Mouse (Mus musculus) testis, adult 2 months (tissue): ENCODE measurements at regions not wholly inside any gene's neighbourhood (a gene's known extent, or its start where the extent isn't known, plus 50 kb on each side); places are given as distances from the start of the nearest gene placed in this dataset.
A peak's percentile ranks its signal among the peaks of the same experiment; 100 is the strongest.

ENCODE experiments used
- H3K27ac ChIP-seq: fragments of 200-500 bp; 2 replicates; pipeline ENCODE4 v1.5.1; 2012; ENCODE audit warnings: low read depth, low read length; ENCODE audit not compliant: control insufficient read depth, insufficient read depth
- H3K27me3 ChIP-seq: fragments of 200-500 bp; 2 replicates; pipeline ENCODE4 v1.6.1; 2012; ENCODE audit warnings: mild to moderate bottlenecking, low read length, moderate library complexity; ENCODE audit not compliant: control insufficient read depth, insufficient read depth
- H3K36me3 ChIP-seq: fragments of 200-500 bp; 2 replicates; pipeline ENCODE4 v1.6.1; 2012; ENCODE audit warnings: mild to moderate bottlenecking, low read length; ENCODE audit not compliant: control insufficient read depth, insufficient read depth
- H3K4me1 ChIP-seq: fragments of 200-500 bp; 2 replicates; pipeline ENCODE4 v1.6.1; 2012; ENCODE audit warnings: low read length; ENCODE audit not compliant: control insufficient read depth, insufficient read depth
- H3K4me3 ChIP-seq: fragments of 200-500 bp; 2 replicates; pipeline ENCODE4 v1.5.1; 2012; ENCODE audit warnings: low read depth, mild to moderate bottlenecking, low read length, moderate library complexity, mixed read lengths; ENCODE audit not compliant: control insufficient read depth
- CTCF ChIP-seq: fragments of 200-500 bp; IDR thresholded peaks from 2 replicates; pipeline ENCODE4 v1.5.1; 2012; ENCODE audit warnings: low read depth, mild to moderate bottlenecking, inconsistent platforms, low read length, moderate library complexity; ENCODE audit not compliant: control insufficient read depth, insufficient read depth, insufficient replicate concordance
- POLR2A ChIP-seq: fragments of 200-500 bp; IDR thresholded peaks from 2 replicates; pipeline ENCODE4 v1.6.1; 2012; ENCODE audit warnings: low read depth, mild to moderate bottlenecking, inconsistent platforms, low read length, moderate library complexity; ENCODE audit not compliant: control insufficient read depth

DNA sequence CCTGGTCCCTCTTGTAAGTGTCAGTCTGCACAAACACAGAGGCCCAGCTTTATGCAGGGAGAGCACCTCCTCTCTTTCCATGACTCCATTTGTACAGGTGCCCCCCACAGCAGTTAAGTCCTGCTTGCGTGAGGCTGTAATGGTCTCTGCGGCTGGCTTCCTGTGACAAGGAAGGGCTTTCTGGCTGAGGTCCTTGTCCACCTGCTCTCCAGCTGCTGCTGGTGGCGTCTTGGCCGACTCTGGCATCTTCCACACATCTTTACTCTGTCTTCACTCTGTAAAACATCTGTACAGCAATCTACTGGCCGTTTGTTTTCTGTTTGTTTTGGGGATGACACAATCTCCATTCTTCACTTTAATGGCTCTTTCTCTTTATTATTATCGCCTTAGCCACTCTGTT, 60.8 kb downstream of the Rpusd4 start:
- H3K27ac ChIP-seq = no peak overlapping the region
- H3K27me3 ChIP-seq = no peaks in the 10 kb centered on the region
- no peak overlapping the region for H3K4me3 ChIP-seq
- TF ChIP-seq CTCF (no peak), POLR2A (no peak)
- H3K4me1 ChIP-seq = no peaks in the 10 kb centered on the region
- H3K36me3 ChIP-seq = no peaks in the 10 kb centered on the region

DNA sequence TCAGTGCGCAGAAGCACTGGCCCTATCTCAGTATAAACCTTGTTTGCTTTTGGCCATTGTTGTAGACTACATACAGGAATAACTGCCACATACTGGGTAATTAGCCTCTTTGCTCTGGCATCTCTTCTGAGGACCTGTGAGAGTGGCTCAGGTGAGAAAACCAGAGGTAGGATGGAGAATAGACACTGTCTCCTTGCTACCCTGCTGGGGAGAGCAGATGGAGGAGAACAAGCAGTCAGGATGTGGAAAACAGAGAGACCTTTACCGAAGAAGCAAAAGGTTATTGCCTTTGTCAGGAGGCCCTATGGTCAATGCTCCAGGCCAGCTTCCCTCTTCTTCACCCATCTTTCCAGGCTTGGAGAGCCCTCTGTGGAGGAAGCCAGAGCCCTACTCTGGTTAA, 62.7 kb downstream of the Rpusd4 start:
- Histone ChIP-seq H3K27ac (no peak overlapping the region), H3K4me3 (no peak overlapping the region), H3K27me3 (no peaks in the 10 kb centered on the region), H3K36me3 (no peaks in the 10 kb centered on the region), H3K4me1 (no peaks in the 10 kb centered on the region)
- no peak for TF ChIP-seq CTCF
- TF ChIP-seq POLR2A = no peak

DNA sequence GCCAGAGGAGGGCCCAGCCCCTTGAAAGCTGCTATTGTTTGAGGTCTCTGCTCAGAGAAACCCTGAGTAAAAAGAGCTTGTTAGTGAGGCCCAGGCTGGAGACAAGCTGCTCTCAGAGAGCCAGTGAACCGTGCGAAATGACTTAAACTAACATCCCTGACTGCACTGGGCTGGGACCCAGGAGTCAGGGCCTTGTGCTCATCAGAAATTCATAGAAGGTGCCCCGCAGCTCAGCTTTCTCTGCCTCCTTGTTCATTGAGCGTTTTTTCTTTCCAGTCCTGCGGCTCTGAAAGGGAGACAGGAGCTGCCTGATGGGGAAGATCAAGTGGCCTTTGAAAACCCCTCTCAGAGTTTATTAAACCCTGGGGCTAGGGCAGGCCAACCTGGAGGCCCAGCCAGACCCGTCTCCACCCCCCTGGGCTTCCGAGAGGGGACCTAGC, 63.6 kb downstream of the Rpusd4 start:
- no peak overlapping the region for H3K27ac ChIP-seq
- no peaks in the 10 kb centered on the region for H3K27me3 ChIP-seq
- TF ChIP-seq CTCF = no peak
- TF ChIP-seq POLR2A = no peak
- no peak overlapping the region for H3K4me3 ChIP-seq
- no peaks in the 10 kb centered on the region for H3K36me3 ChIP-seq
- H3K4me1 ChIP-seq = peaks cover 3% of the 10 kb centered on the region

DNA sequence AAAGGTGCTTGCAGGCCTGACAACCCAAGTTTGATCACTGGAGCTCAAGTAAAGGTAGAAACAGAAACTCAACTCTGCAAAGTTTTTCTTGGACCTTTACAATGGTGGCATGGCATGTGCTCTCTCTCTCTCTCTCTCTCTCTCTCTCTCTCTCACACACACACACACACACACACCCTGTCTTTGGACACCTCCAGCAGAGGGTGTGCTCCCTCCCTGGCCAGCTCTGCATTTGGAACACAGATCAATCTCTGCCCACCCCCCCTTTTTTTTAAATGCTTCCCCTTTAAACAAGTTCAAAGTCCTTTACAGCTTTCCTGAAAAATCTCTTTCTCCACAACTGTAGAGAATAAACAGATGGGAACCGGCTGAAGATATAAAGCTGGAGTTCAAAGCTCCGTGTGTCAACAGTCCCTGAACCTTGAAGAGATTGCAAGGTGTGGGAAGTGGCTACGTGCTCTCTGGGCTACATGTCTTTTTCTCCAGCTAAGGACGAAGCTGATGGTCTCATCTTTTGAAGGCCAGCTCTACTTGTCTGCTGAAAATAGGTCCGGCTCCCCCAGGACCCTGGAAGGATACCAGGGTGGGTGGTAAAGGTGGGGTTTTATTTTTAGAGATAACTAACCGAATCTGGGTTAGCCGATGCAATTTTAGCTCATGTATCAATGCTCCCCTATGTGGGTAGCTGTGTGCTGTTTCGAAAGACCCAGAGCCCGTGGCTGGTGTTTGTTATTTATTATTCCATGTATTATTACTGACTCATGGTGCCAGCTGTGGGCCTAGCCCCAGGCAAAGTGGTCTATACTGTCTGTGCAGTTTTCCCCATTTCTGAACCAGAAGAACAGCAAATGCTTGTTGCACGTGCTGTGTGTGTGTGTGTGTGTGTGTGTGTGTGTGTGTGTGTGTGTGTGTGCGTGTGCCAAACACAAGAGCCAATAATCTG, 65.3 kb downstream of the Rpusd4 start:
- no peaks in the 10 kb centered on the region for H3K36me3 ChIP-seq
- no peak for TF ChIP-seq CTCF
- no peak for TF ChIP-seq POLR2A
- H3K4me1 ChIP-seq = peaks cover 5% of the 10 kb centered on the region
- no peaks in the 10 kb centered on the region for H3K27me3 ChIP-seq
- no peak overlapping the region for H3K4me3 ChIP-seq
- no peak overlapping the region for H3K27ac ChIP-seq

DNA sequence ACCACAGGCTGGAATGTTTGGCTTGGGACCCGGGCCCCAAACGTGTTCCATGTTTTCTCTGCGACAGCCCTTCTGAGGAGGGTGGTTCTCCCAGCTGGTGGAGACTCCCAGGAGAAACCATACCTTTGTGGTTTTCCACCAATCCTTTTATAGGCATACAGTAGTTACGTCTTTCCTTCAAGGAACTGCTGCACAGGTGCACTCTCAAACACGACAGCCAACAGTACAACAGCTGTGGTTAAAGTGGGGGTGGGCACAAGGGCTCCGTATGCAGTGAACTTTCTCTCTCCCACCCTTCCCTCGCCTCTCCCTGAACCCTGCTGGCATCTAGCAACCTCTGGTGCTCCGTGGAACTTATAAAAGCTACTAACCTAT, 66.0 kb downstream of the Rpusd4 start:
- Histone ChIP-seq H3K27me3 (no peaks in the 10 kb centered on the region), H3K36me3 (no peaks in the 10 kb centered on the region), H3K4me1 (peaks cover 5% of the 10 kb centered on the region), H3K4me3 (no peak overlapping the region), H3K27ac (no peak overlapping the region)
- TF ChIP-seq CTCF = no peak

DNA sequence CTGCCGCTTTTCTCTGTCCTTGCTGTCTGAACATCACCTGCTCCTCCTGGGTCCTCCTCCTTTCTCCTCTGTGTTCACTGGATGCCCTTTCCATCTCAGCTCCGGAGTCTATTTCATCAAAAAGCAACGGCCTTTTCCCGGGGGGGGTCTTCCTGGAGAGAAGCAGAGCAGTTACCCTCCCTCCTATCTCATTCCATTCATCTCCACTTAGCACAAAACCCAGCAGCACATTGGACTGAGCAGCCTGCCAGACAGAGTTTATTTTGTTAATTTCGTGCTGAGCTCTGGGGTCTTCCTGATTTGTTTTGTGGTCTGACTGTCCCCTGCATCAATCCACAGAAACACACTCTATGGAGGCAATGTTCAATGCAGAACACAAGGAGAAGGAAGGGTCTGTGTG, 66.9 kb downstream of the Rpusd4 start:
- Histone ChIP-seq H3K27me3 (no peaks in the 10 kb centered on the region), H3K4me1 (peaks cover 5% of the 10 kb centered on the region), H3K27ac (no peak overlapping the region), H3K4me3 (no peak overlapping the region), H3K36me3 (no peaks in the 10 kb centered on the region)
- TF ChIP-seq POLR2A (no peak), CTCF (no peak)

DNA sequence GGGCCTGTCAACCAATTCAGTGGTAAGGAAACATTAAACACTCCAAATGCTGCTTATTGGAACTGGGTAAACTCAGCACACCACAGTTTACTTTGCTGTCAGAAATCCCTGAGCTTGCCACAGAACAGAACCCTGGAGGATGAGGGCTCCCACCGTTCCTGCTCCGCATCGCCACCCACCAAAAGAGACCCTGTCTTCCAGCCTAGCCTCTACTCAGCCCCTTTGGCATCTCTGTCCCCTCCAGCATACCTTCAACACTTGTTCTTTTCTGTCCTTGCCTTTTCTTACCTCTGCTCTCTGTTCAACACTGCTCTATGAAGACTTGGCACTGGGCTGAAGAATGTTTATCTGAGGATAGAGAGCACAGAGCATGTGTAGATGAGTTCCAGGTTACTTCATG, 67.5 kb downstream of the Rpusd4 start:
- Histone ChIP-seq H3K27ac (peak overlapping the region; percentile 5), H3K27me3 (no peaks in the 10 kb centered on the region)

More for the DNA sequence above, 67.5 kb downstream of the Rpusd4 start:
- Histone ChIP-seq H3K36me3 (no peaks in the 10 kb centered on the region), H3K4me1 (peaks cover 5% of the 10 kb centered on the region), H3K4me3 (no peak overlapping the region)
- TF ChIP-seq CTCF (no peak), POLR2A (no peak)
